Mouse (Mus musculus) urinary bladder, postnatal 36 days (tissue): ENCODE data around the gene Tdrd9.
A peak's percentile ranks its signal among the peaks of the same experiment; 100 is the strongest.

Source experiments
- DNase-seq, 2 experiments: peaks; one replicate each; pipeline ENCODE4 v3.0.0; 2022; ENCODE audit warnings: low spot score in 2 of 2, mixed read lengths in 1 of 2

Gene Tdrd9

DNA sequence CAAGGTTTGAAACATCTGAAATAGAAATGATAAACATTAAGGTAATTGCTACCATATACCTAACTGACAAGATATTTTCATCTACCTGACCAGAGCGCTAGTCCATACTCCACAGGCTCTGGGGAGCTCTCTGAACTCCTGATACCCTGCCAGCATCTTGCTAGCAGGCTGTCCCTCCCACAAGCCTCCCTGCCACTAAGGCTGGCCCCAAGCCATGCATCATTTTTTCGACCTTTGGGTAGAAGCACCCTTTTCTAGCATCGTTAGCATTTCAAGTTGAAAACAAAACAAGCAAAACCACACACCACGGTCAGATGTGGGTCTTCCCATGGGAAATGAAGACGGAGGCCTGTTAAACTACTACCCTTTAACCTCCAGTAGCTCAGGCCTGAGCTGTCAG is 8.0 kb upstream of the Tdrd9 start:
- no peak for DNase-seq

DNA sequence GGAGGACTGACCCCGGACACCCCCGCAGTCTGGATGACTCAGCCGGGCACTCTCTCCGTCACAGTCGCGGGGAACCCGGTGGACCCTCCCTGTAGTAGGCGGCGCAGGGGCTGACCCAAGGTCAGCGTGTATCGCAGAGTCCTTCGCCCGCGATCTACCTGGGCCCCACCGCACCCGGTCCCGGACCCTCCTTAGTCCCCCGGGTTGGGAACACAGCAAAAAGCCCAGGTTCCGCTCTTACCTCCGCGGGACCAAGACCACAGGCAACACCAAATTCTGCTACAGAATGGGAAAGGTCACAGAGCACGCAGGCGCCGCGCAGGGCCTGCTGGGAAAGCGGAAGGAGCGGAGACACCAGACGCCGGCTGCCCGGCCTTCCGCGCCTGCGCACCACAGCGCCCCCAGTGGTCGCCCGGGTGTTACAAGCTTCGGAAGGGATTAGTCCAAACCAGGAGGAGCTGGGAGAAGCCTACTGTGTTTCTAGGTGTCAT is 4.6 kb upstream of the Tdrd9 start, which contains the start of gene Atp5mpl:
Atp5mpl (minus strand) TSS at position 295 of the 491 bp plus-strand sequence.
- peak; percentile 93 to 95 for DNase-seq

DNA sequence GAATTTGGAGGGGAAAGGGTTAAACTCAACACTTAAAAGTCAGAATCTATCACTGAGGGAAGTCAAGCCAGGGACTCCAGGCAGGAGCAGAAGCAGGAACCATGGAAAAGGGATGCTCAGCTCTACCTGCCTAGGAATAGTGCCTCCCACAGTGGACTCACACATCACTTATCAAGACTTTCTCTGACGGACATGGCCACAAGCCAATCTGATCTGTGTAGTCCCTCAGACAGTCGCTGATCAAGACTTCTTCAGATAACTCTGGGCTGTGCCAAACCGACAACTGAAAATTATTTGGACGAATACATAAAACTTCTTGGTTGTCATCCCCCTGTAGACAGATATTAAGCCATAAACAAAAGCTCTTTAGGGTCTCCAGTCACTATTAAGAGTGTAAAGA is 1.3 kb upstream of the Tdrd9 start:
- no peak for DNase-seq

DNA sequence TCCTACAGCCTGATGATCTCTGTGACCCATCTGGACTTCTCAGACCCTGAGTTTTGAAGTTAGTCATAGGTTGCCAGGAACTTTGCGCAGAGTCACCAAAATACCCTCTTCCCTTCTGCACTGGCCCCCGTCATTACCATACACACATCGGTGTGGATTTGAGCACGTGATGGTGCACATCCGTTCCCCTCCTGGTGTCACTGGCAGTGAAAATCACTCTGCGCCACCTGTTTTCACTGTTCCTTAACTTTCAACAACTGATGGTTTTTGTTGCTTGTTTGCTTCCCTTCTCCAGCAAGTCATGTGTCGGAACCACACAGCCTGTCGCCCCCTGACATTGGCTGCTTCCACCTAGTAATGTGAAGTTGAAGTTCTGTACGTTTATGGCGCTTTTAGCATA is 1.1 kb downstream of the Tdrd9 start:
- no peak for DNase-seq

- DNase-seq, result no peak
These were observed 3.2 kb downstream of the Tdrd9 start for GRCm38 (mm10) chr12:111974578-111974977.

- DNase-seq, result no peak
These were observed 5.8 kb downstream of the Tdrd9 start for GRCm38 (mm10) chr12:111977138-111977537.

GRCm38 (mm10) chr12:111978274-111978673 is 6.9 kb downstream of the Tdrd9 start:
- DNase-seq, result no peak

DNA sequence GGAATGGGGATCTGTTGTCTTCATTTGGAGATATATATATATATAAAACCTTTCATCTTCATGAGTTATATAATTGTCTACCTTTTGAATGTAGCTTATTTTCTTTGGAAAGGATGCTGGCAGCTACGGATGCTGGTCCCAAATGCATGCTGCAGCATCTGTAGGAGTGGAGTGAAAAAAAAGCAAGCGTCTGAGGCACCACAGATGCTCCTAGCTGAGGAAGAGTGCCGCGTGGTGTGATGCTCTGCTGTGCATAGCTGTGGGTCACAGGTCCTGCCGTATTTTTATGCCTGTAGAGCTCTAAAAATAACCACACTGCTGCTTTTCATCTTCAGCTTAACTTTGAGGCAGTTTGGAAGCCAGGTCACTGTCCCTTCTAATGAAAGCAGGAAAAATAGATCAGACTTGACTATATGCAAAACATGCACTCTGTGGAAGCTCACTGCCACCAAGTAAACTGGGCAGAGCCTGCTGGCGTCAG is 9.6 kb downstream of the Tdrd9 start, which contains the start of gene Rd3l:
Rd3l (minus strand) TSS at position 431 of the 481 bp plus-strand sequence.
- DNase-seq, result no peak

DNA sequence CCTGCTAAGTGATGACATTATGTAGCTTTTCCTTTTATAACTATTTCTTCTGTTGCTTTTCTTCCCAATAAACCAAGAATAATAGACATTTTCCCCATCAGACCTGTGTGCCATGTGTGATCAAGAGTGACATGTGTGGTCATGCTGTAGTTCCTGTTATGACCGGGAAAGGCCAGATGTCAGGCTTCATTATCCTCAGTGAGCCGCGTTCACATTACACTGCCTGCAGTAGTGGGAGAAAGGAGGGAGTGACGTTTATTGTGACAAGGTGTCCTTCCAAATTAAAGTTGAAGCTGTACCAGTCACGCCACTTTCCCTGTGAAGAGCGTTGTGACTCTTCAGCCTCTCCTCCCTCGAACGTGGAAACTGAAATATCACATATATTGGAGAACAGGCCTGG is 10.5 kb downstream of the Tdrd9 start:
- DNase-seq, result no peak

DNA sequence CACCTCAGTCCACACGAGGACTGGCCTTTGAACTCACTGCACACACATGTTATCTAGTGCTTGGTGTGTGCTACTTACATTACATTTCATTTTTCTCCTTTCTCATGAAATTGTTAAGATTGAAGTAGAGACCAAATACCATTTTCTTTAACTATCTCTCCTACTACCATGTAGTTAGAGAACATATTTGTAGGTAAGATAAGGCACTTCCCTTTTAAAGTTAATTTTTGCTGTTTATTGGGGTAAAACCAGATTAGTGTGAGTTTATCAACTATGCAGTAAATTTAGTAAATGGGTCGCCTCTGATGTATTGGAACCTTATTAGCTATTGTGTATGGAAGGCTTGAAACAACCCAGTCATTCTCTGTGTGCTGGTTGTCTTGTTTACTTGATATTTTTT is 11.8 kb downstream of the Tdrd9 start:
- no peak for DNase-seq

DNA sequence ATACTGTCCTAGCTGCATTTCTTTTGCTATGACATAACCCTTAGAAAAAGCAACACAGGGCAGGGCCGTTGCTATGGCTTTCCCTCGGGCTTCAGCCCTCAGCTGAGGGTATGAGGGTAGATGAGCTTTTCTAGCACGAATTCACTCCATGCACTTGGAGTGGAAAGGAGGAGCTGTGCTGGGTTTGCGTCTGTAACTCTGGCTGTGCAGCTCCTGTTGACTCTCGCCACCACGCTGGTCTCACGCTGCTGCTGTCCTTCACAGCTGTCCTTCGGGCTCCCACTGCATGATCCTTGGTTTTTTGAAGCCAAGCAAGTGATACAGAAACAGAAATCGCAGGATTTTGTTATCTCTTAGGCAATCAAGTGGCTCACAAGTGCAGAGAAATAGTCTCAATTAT is 15.4 kb downstream of the Tdrd9 start:
- no peak for DNase-seq

GRCm38 (mm10) chr12:111992626-111993025 is 21.3 kb downstream of the Tdrd9 start:
- DNase-seq, result no peak

DNA sequence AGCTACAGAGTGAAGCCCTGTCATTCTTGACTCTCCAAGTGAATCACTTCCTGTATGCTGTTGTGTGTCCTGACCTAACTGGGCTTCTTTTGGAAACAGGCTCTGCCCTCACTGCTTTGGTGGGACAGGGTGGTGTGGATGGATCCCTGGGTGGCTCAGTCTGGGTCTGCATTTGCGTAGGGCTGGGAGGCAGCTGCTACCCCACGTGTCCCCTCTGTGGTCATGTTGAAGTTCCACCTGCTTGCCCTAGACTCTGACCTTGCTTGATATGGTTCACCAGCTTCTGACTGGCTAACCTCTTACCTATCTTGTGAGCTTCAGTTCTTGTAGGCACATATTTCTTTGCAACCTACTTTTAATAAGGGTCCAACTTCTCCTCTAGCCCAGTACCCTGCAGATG is 23.8 kb downstream of the Tdrd9 start:
- DNase-seq, result no peak

- no peak for DNase-seq
These were observed 28.4 kb downstream of the Tdrd9 start for GRCm38 (mm10) chr12:111999735-112000134.

DNA sequence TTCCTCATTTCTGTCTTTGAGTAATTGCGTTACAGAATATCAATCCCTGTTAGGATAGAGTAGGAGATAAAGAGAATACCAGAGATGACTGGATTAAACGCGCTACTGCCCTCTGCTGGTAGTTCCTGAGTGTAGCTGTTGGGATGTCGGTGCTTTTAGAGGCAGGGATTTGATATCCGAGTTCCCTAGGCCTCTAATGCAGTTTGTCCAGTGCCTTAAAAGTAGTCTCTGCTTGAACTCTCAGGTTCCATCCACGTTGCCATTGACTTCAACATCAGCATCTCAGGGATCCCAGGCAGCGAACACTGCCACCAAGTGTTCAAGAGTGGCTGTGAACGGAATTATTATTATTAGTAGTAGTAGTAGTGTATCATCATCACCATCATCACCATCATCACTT is 29.9 kb downstream of the Tdrd9 start:
- peak; percentile 39 to 61 for DNase-seq

- no peak for DNase-seq
These were observed 41.3 kb downstream of the Tdrd9 start for GRCm38 (mm10) chr12:112012511-112013270.

- DNase-seq, result no peak
These were observed 42.0 kb downstream of the Tdrd9 start for GRCm38 (mm10) chr12:112013271-112013801.

- no peak for DNase-seq
These were observed 45.0 kb downstream of the Tdrd9 start for GRCm38 (mm10) chr12:112016346-112016745.

- DNase-seq, result no peak
These were observed 51.9 kb downstream of the Tdrd9 start for GRCm38 (mm10) chr12:112023306-112023705.

DNA sequence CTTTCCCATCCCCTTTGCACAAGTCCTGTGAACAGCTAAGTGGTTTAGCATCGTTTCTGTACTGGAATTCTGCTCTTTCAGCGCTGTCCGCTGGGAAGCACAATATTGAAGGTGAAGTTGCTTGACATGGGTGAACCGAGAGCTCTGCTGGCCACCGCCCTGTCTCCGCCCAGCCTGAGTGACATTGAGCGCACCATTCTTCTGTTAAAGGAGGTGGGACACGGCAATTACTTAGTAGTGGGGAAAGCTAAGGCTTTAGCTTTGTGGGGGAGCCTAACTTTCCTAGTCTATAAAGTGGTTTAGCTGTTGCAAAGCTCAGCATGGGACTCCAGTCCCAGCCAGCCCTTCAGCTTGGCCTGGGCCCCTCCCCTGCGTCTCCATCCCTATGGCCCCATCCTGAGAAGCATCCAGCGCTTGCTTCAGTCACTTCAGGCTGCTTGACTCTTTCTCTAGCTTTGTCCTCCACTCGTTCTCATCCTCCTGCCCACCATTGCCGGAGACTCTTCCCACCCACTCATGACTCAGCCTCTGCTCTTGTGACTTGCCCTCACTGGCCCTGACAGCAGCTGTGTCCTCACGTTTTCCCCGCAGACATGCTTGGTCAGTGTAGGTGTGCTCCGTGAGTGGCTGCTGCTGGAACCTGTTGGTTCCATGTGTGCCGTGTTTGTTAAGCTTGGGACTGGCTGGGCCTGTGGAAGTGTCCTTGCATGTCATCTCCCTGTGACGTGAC is 53.4 kb downstream of the Tdrd9 start:
- DNase-seq, result no peak

GRCm38 (mm10) chr12:112025457-112025856 is 54.1 kb downstream of the Tdrd9 start:
- no peak for DNase-seq

- DNase-seq, result no peak
These were observed 54.7 kb downstream of the Tdrd9 start for GRCm38 (mm10) chr12:112025907-112026645.
